Mouse (Mus musculus) liver, adult 2 months (tissue): ENCODE results near the gene Plcl2.

Experiments used
- CTCF ChIP-seq: fragments of 200-500 bp; IDR thresholded peaks from 2 replicates; pipeline ENCODE4 v1.5.1; 2011; ENCODE audit warnings: low read depth, low read length, control low read depth
- POLR2A ChIP-seq: fragments of 200-500 bp; IDR thresholded peaks from 2 replicates; pipeline ENCODE4 v1.6.1; 2011; ENCODE audit warnings: low read length, control low read depth; ENCODE audit not compliant: insufficient read depth; ENCODE audit errors: extremely low read depth

- no peak for TF ChIP-seq POLR2A
- TF ChIP-seq CTCF: no peak
These were observed 4.9 kb upstream of the Plcl2 start for GRCm38 (mm10) chr17:50504070-50504846.
